Mouse (Mus musculus) MEL (cell line): ENCODE results near the gene Sox5. TPM values are rescaled to one million over a fixed set of nuclear protein-coding genes. Genes with fewer than 3 reads are reported as not detected.

Experiments used
- DNase-seq: peaks from one replicate; pipeline ENCODE4 v3.0.0; 2011; ENCODE audit warnings: low read depth, low spot score
- H3K27ac ChIP-seq: 2 replicates; pipeline ENCODE4 v1.5.1; 2012; ENCODE audit warnings: low read depth, mild to moderate bottlenecking, control low read depth, low read length, moderate library complexity; ENCODE audit not compliant: control insufficient read depth
- H3K27me3 ChIP-seq, 2 experiments: fragments of 150-350 bp in 1 of 2; sonication (generic) in 1 of 2; 2 replicates each; pipeline ENCODE4 v1.6.1; 2012; ENCODE audit warnings: low read length in 2 of 2, mild to moderate bottlenecking in 2 of 2, improper control_type of control experiment in 1 of 2, moderate library complexity in 1 of 2; ENCODE audit not compliant: insufficient read depth in 2 of 2, control insufficient read depth in 1 of 2
- H3K36me3 ChIP-seq, 2 experiments: 2 replicates each; pipeline ENCODE4 v1.6.1; 2012 to 2014; ENCODE audit warnings: low read length in 2 of 2, improper control_type of control experiment in 1 of 2, inconsistent platforms in 1 of 2, mild to moderate bottlenecking in 1 of 2; ENCODE audit not compliant: insufficient read depth in 2 of 2, control insufficient read depth in 1 of 2
- H3K4me1 ChIP-seq, 2 experiments: fragments of 150-350 bp in 1 of 2; sonication (generic) in 1 of 2; 2 replicates each; pipeline ENCODE4 v1.6.1; 2012; ENCODE audit warnings: low read length in 2 of 2, improper control_type of control experiment in 1 of 2, mild to moderate bottlenecking in 1 of 2; ENCODE audit not compliant: insufficient read depth in 2 of 2, control insufficient read depth in 1 of 2
- H3K4me3 ChIP-seq, 2 experiments: fragments of 150-350 bp in 1 of 2; sonication (generic) in 1 of 2; 2 replicates each; pipeline ENCODE4 v1.5.1; 2012; ENCODE audit warnings: low read depth in 2 of 2, low read length in 2 of 2, mild to moderate bottlenecking in 2 of 2, moderate library complexity in 2 of 2, control low read depth in 1 of 2, improper control_type of control experiment in 1 of 2; ENCODE audit not compliant: control insufficient read depth in 1 of 2, insufficient read depth in 1 of 2
- H3K79me2 ChIP-seq: 2 replicates; pipeline ENCODE4 v1.6.1; 2012; ENCODE audit warnings: mild to moderate bottlenecking, low read length, moderate library complexity; ENCODE audit not compliant: control insufficient read depth, poor library complexity, insufficient read depth
- H3K9ac ChIP-seq: 2 replicates; pipeline ENCODE4 v1.6.1; 2012; ENCODE audit warnings: low read depth, mild to moderate bottlenecking, control low read depth, low read length, moderate library complexity; ENCODE audit not compliant: control insufficient read depth, poor library complexity, severe bottlenecking
- H3K9me3 ChIP-seq: fragments of 150-350 bp; sonication (generic); replicated peaks from 2 replicates; pipeline ENCODE4 v1.6.1; 2012; ENCODE audit warnings: mild to moderate bottlenecking, low read length, improper control_type of control experiment, moderate library complexity; ENCODE audit not compliant: insufficient read depth
- BHLHE40 ChIP-seq: IDR thresholded peaks from 2 replicates; pipeline ENCODE4 v1.6.1; 2012; ENCODE audit warnings: low read depth, mild to moderate bottlenecking, inconsistent platforms, low read length, improper control_type of control experiment, borderline replicate concordance
- CHD1 ChIP-seq: IDR thresholded peaks from 2 replicates; pipeline ENCODE4 v1.6.1; 2012; ENCODE audit warnings: low read depth, mild to moderate bottlenecking, inconsistent platforms, low read length, improper control_type of control experiment
- CHD2 ChIP-seq: IDR thresholded peaks from 2 replicates; pipeline ENCODE4 v1.6.1; 2011; ENCODE audit warnings: low read length, improper control_type of control experiment
- ELF1 ChIP-seq: IDR thresholded peaks from 2 replicates; pipeline ENCODE4 v1.6.1; 2014; ENCODE audit warnings: low read depth, mild to moderate bottlenecking, inconsistent platforms, low read length, improper control_type of control experiment, moderate library complexity
- EP300 ChIP-seq, 2 experiments: IDR thresholded peaks; 2 replicates each; pipeline ENCODE4 v1.6.1; 2011; ENCODE audit warnings: improper control_type of control experiment in 2 of 2, low read length in 2 of 2, low read depth in 1 of 2, mild to moderate bottlenecking in 1 of 2
- ETS1 ChIP-seq: IDR thresholded peaks from 2 replicates; pipeline ENCODE4 v1.6.1; 2012; ENCODE audit warnings: low read depth, mild to moderate bottlenecking, inconsistent platforms, low read length, improper control_type of control experiment, moderate library complexity
- GABPA ChIP-seq: IDR thresholded peaks from 2 replicates; pipeline ENCODE4 v1.6.1; 2012; ENCODE audit warnings: low read depth, mild to moderate bottlenecking, inconsistent platforms, low read length, improper control_type of control experiment, moderate library complexity
- GATA1 ChIP-seq: IDR thresholded peaks from 2 replicates; pipeline ENCODE4 v1.6.1; 2011; ENCODE audit warnings: low read depth, low read length, improper control_type of control experiment
- KAT2A ChIP-seq: conservative IDR thresholded peaks from 2 replicates; pipeline ENCODE4 v1.6.1; 2012; ENCODE audit warnings: low read depth, low read length, improper control_type of control experiment, inconsistent platforms
- MAFK ChIP-seq: IDR thresholded peaks from 2 replicates; pipeline ENCODE4 v1.6.1; 2011; ENCODE audit warnings: low read depth, mild to moderate bottlenecking, low read length, improper control_type of control experiment, borderline replicate concordance
- MAZ ChIP-seq: IDR thresholded peaks from 2 replicates; pipeline ENCODE4 v1.6.1; 2012; ENCODE audit warnings: low read depth, mild to moderate bottlenecking, inconsistent platforms, low read length, improper control_type of control experiment
- MYB ChIP-seq: IDR thresholded peaks from 2 replicates; pipeline ENCODE4 v1.6.1; 2011; ENCODE audit warnings: mild to moderate bottlenecking, low read depth, low read length, improper control_type of control experiment
- MYC ChIP-seq: IDR thresholded peaks from 2 replicates; pipeline ENCODE4 v1.6.1; 2011; ENCODE audit warnings: low read depth, mild to moderate bottlenecking, low read length, improper control_type of control experiment, moderate library complexity
- NELFE ChIP-seq: IDR thresholded peaks from 2 replicates; pipeline ENCODE4 v1.6.1; 2011; ENCODE audit warnings: low read depth, low read length, improper control_type of control experiment
- POLR2A ChIP-seq, 2 experiments: IDR thresholded peaks; 2 replicates each; pipeline ENCODE4 v1.6.1; 2011 to 2012; ENCODE audit warnings: low read length in 2 of 2, mild to moderate bottlenecking in 2 of 2, control low read depth in 1 of 2, improper control_type of control experiment in 1 of 2, low read depth in 1 of 2, moderate library complexity in 1 of 2; ENCODE audit not compliant: control insufficient read depth in 1 of 2, insufficient read depth in 1 of 2, poor library complexity in 1 of 2
- POLR2AphosphoS2 ChIP-seq: IDR thresholded peaks from 2 replicates; pipeline ENCODE4 v1.6.1; 2011; ENCODE audit warnings: low read length, improper control_type of control experiment
- RCOR1 ChIP-seq: IDR thresholded peaks from 2 replicates; pipeline ENCODE4 v1.6.1; 2012; ENCODE audit warnings: low read depth, mild to moderate bottlenecking, inconsistent platforms, low read length, improper control_type of control experiment
- SIN3A ChIP-seq: IDR thresholded peaks from 2 replicates; pipeline ENCODE4 v1.6.1; 2012; ENCODE audit warnings: low read length, improper control_type of control experiment, inconsistent platforms
- SMC3 ChIP-seq: IDR thresholded peaks from 2 replicates; pipeline ENCODE4 v1.6.1; 2011; ENCODE audit warnings: low read depth, low read length, improper control_type of control experiment
- TBP ChIP-seq: IDR thresholded peaks from 2 replicates; pipeline ENCODE4 v1.8.0; 2011; ENCODE audit warnings: low read depth, low read length, improper control_type of control experiment
- TCF12 ChIP-seq: IDR thresholded peaks from 2 replicates; pipeline ENCODE4 v1.6.1; 2014; ENCODE audit warnings: low read depth, mild to moderate bottlenecking, inconsistent platforms, low read length, improper control_type of control experiment, moderate library complexity
- USF1 ChIP-seq: IDR thresholded peaks from 2 replicates; pipeline ENCODE4 v1.6.1; 2014; ENCODE audit warnings: low read depth, mild to moderate bottlenecking, inconsistent platforms, low read length, improper control_type of control experiment, moderate library complexity
- USF2 ChIP-seq, 2 experiments: IDR thresholded peaks; 2 replicates each; pipeline ENCODE4 v1.6.1; 2011 to 2012; ENCODE audit warnings: improper control_type of control experiment in 2 of 2, low read length in 2 of 2, borderline replicate concordance in 1 of 2, inconsistent platforms in 1 of 2, low read depth in 1 of 2, mild to moderate bottlenecking in 1 of 2; ENCODE audit not compliant: insufficient read depth in 1 of 2
- ZKSCAN1 ChIP-seq: IDR thresholded peaks from 2 replicates; pipeline ENCODE4 v1.6.1; 2012; ENCODE audit warnings: low read depth, mild to moderate bottlenecking, inconsistent platforms, low read length, improper control_type of control experiment, moderate library complexity
- ZMIZ1 ChIP-seq: IDR thresholded peaks from 2 replicates; pipeline ENCODE4 v1.6.1; 2012; ENCODE audit warnings: low read depth, mild to moderate bottlenecking, inconsistent platforms, low read length, improper control_type of control experiment, moderate library complexity
- ZNF384 ChIP-seq: IDR thresholded peaks from 2 replicates; pipeline ENCODE4 v1.6.1; 2012; ENCODE audit warnings: low read depth, mild to moderate bottlenecking, inconsistent platforms, low read length, improper control_type of control experiment
- polyA plus RNA-seq, 2 experiments: library from polyadenylated mRNA; stranded (reverse) in 1 of 2; unstranded in 1 of 2; fragments of >175 nt in 1 of 2; fragments of >200 nt in 1 of 2; gene quantifications; 2 replicates each; pipeline versions ENCODE4 v1.2.1 to v1.2.4; 2012; ENCODE audit warnings: low replicate concordance in 2 of 2, low read depth in 1 of 2; ENCODE audit not compliant: insufficient read length in 2 of 2, insufficient read depth in 1 of 2, missing spikeins in 1 of 2
- total RNA-seq: library from RNA; depleted of rRNA; stranded (reverse); fragments of 300-350 nt; gene quantifications from 2 replicates; pipeline ENCODE4 v1.2.3, GENCODE M21; 2012

The Sox5 gene
- total and polyA plus RNA-seq, 3 experiments: 0.19 to 3.0 TPM; not detected in 1

GRCm38 (mm10) chr6:144151957-144152356 lies 629.8 kb downstream of the Sox5 start (continued):
- TF ChIP-seq ZNF384 (no peak), TBP (no peak), SIN3A (peak; percentile 47; the same call in 1 of the 2 replicates)

- H3K36me3 ChIP-seq: peaks cover 0 to 6% of the 10 kb centered on the region in 2 experiments; a peak in 2 of 4 replicates
- peaks cover 2 to 4% of the 10 kb centered on the region in 2 experiments; a peak in 1 of 4 replicates for H3K4me1 ChIP-seq
- H3K27me3 ChIP-seq: no peaks in the 10 kb centered on the region
- H3K79me2 ChIP-seq: no peaks in the 10 kb centered on the region
- no peaks in the 10 kb centered on the region for H3K9me3 ChIP-seq
- no peak overlapping the region for H3K27ac ChIP-seq
- peak; percentile 13 for DNase-seq
- H3K9ac ChIP-seq: no peak overlapping the region
- TF ChIP-seq ETS1: no peak
- no peak for TF ChIP-seq POLR2AphosphoS2
- TF ChIP-seq MYC: no peak
- TF ChIP-seq ELF1: no peak
- TF ChIP-seq CHD1: no peak
- no peak for TF ChIP-seq ZKSCAN1
- no peak for TF ChIP-seq MAFK
- no peak for TF ChIP-seq SMC3
- no peak for TF ChIP-seq ZMIZ1
- TF ChIP-seq MYB: no peak
- TF ChIP-seq, all 39 proteins: peak for 0
- H3K4me3 ChIP-seq: no peak overlapping the region
Observed at GRCm38 (mm10) chr6:144151075-144151474, 630.7 kb downstream of the Sox5 start.

GRCm38 (mm10) chr6:144137397-144137796 lies 644.4 kb downstream of the Sox5 start:
- Histone ChIP-seq H3K4me3 (no peak overlapping the region), H3K36me3 (no peaks in the 10 kb centered on the region), H3K27me3 (no peaks in the 10 kb centered on the region), H3K27ac (no peak overlapping the region), H3K9ac (no peak overlapping the region), H3K79me2 (no peaks in the 10 kb centered on the region), H3K4me1 (no peaks in the 10 kb centered on the region), H3K9me3 (no peaks in the 10 kb centered on the region)
- no peak for DNase-seq
- TF ChIP-seq USF1: no peak
- no peak for TF ChIP-seq BHLHE40
- TF ChIP-seq RCOR1: no peak
- TF ChIP-seq POLR2AphosphoS2: no peak
- no peak for TF ChIP-seq MAZ
- TF ChIP-seq MYB: no peak
- TF ChIP-seq GATA1: no peak
- no peak for TF ChIP-seq TCF12
- TF ChIP-seq MYC: no peak
- no peak for TF ChIP-seq SIN3A
- TF ChIP-seq EP300 (IDR thresholded peaks at IDR 0.05; ENCODE audit: low read depth in 1 of 2, low read length in 2 of 2): no peak
- TF ChIP-seq POLR2A (IDR thresholded peaks at IDR 0.05; ENCODE audit: control insufficient read depth in 1 of 2, insufficient read depth in 1 of 2, low read depth in 1 of 2, low read length in 2 of 2, poor library complexity in 1 of 2): no peak
- TF ChIP-seq ZMIZ1: no peak
- TF ChIP-seq KAT2A: no peak
- TF ChIP-seq USF2 (IDR thresholded peaks at IDR 0.05; ENCODE audit: borderline replicate concordance in 1 of 2, insufficient read depth in 1 of 2, low read depth in 1 of 2, low read length in 2 of 2): no peak
- no peak for TF ChIP-seq CHD2
- no peak for TF ChIP-seq ETS1
- TF ChIP-seq NELFE: no peak
- no peak for TF ChIP-seq GABPA
- TF ChIP-seq TBP: no peak
